Mouse (Mus musculus) NIH3T3 (cell line): Measurements from ENCODE around the gene Nr5a1.

Experiments
- DNase-seq: peaks from one replicate; pipeline ENCODE4 v3.0.0-alpha.2; 2012; ENCODE audit warnings: low read depth

The Nr5a1 gene

GRCm38 (mm10) chr2:38652098-38652497, 62.2 kb downstream of the Nr5a1 start:
- DNase-seq, result no peak

GRCm38 (mm10) chr2:38650340-38650739, 64.0 kb downstream of the Nr5a1 start:
- DNase-seq, result peak; percentile 71

- DNase-seq, result peak; percentile 52
Measured at GRCm38 (mm10) chr2:38647661-38648060, 66.7 kb downstream of the Nr5a1 start.

GRCm38 (mm10) chr2:38647201-38647606, 67.1 kb downstream of the Nr5a1 start:
- DNase-seq, result peak; percentile 32

- DNase-seq, result peak; percentile 89
Measured at GRCm38 (mm10) chr2:38645936-38646335, 68.4 kb downstream of the Nr5a1 start.

GRCm38 (mm10) chr2:38643625-38644427, 70.5 kb downstream of the Nr5a1 start, which contains the start of gene Psmb7:
Gene Psmb7, minus strand, starts transcription at chr2:38644087.
- peak; percentile 96 for DNase-seq
